Mouse (Mus musculus) liver, embryonic 16.5 days (tissue): ENCODE measurements around the gene Syt12. TPM values are rescaled to one million over a fixed set of nuclear protein-coding genes. Genes with fewer than 3 reads are reported as not detected.

Experiments used
- ATAC-seq: fragments of 200-750 bp; cut with Nextera tagmentation; 2 replicates; pipeline ENCODE4 v1.8.0; 2017; ENCODE audit warnings: low read depth, mild to moderate bottlenecking, moderate number of reproducible peaks, moderate library complexity
- H3K27ac ChIP-seq: fragments of 300-500 bp; sonication (generic); 2 replicates; pipeline ENCODE4 v1.5.1; 2014; ENCODE audit warnings: mild to moderate bottlenecking, low read length
- H3K27me3 ChIP-seq: fragments of 300-500 bp; sonication (generic); 2 replicates; pipeline ENCODE4 v1.6.1; 2014; ENCODE audit warnings: low read depth, low read length, mixed read lengths; ENCODE audit not compliant: control insufficient read depth, insufficient read depth
- H3K36me3 ChIP-seq: fragments of 300-500 bp; sonication (generic); 2 replicates; pipeline ENCODE4 v1.6.1; 2014; ENCODE audit warnings: mild to moderate bottlenecking; ENCODE audit not compliant: control insufficient read depth, insufficient read depth
- H3K4me1 ChIP-seq: fragments of 300-500 bp; sonication (generic); 2 replicates; pipeline ENCODE4 v1.6.1; 2014; ENCODE audit warnings: low read depth, low read length, mixed read lengths; ENCODE audit not compliant: control insufficient read depth
- H3K4me2 ChIP-seq: fragments of 300-500 bp; sonication (generic); 2 replicates; pipeline ENCODE4 v1.6.1; 2014; ENCODE audit warnings: low read depth, low read length, mixed read lengths
- H3K4me3 ChIP-seq: fragments of 300-500 bp; sonication (generic); 2 replicates; pipeline ENCODE4 v1.5.1; 2014; ENCODE audit warnings: low read depth, mild to moderate bottlenecking, low read length
- H3K9ac ChIP-seq: fragments of 300-500 bp; sonication (generic); 2 replicates; pipeline ENCODE4 v1.6.1; 2014; ENCODE audit warnings: low read depth, low read length
- H3K9me3 ChIP-seq: fragments of 300-500 bp; sonication (generic); replicated peaks from 2 replicates; pipeline ENCODE4 v1.6.1; 2016; ENCODE audit warnings: low read length; ENCODE audit not compliant: control insufficient read depth
- WGBS: fragments of 180-500 bp; shearing (Covaris S2); extraction: QIAGEN DNeasy Blood & Tissue Kit; methylation state at CpG from one replicate; pipeline ENCODE4 v1.1.7; 2014; ENCODE audit not compliant: insufficient replicate concordance; 5-methylcytosine and 5-hydroxymethylcytosine counted together
- polyA plus RNA-seq: library from polyadenylated mRNA; unstranded; fragments of >200 nt; fragmentation: Nextera tagmentation; extraction: Ambion mirVana; gene quantifications from 2 replicates; pipeline ENCODE4 v1.2.1, GENCODE M21; 2015

The Syt12 gene
- polyA plus RNA-seq, 1 experiment from 2014 or later = 0.32 TPM

- H3K27ac ChIP-seq = peak within 1 kb of the TSS; percentile 51
- no peaks in the 10 kb centered on the region for H3K36me3 ChIP-seq
- WGBS = under 1% methylated on average over 81 of the region's 82 CpGs
- H3K4me1 ChIP-seq = peaks cover 16% of the 10 kb centered on the region
- H3K9ac ChIP-seq = peak within 1 kb of the TSS; percentile 85
- no peaks in the 10 kb centered on the region; the same call in 1 of the 2 replicates for H3K27me3 ChIP-seq
- peak within 1 kb of the TSS; percentile 91 for H3K4me3 ChIP-seq
- peak within 1 kb of the TSS; percentile 98 for H3K4me2 ChIP-seq
- H3K9me3 ChIP-seq = no peaks in the 10 kb centered on the region
- ATAC-seq = peak; percentile 97
Observed at GRCm38 (mm10) chr19:4509986-4510963, 33.0 kb upstream of the Syt12 start, which contains the start of gene Pcx. TSS of gene Pcx (plus strand) at chr19:4510472.

- WGBS = 54% methylated on average over 3 of the region's 3 CpGs
- Histone ChIP-seq H3K27me3 (no peaks in the 10 kb centered on the region; the same call in 1 of the 2 replicates), H3K36me3 (no peaks in the 10 kb centered on the region), H3K4me2 (no peak overlapping the region), H3K27ac (peak overlapping the region; percentile 51), H3K4me3 (no peak overlapping the region), H3K9ac (no peak overlapping the region), H3K4me1 (peaks cover 16% of the 10 kb centered on the region), H3K9me3 (no peaks in the 10 kb centered on the region)
- ATAC-seq = no peak
Observed at GRCm38 (mm10) chr19:4507746-4508145, 30.5 kb upstream of the Syt12 start.

GRCm38 (mm10) chr19:4504830-4505229 lies 27.6 kb upstream of the Syt12 start:
- Histone ChIP-seq H3K9me3 (no peaks in the 10 kb centered on the region), H3K36me3 (no peaks in the 10 kb centered on the region), H3K9ac (no peak overlapping the region), H3K27ac (no peak overlapping the region), H3K4me1 (peaks cover 6% of the 10 kb centered on the region), H3K4me2 (no peak overlapping the region), H3K27me3 (no peaks in the 10 kb centered on the region), H3K4me3 (no peak overlapping the region)
- ATAC-seq = no peak
- WGBS = 78% methylated on average over 1 of the region's 1 CpGs

GRCm38 (mm10) chr19:4502701-4503100 lies 25.5 kb upstream of the Syt12 start:
- no peaks in the 10 kb centered on the region for H3K36me3 ChIP-seq
- no peak overlapping the region for H3K9ac ChIP-seq
- no peaks in the 10 kb centered on the region for H3K9me3 ChIP-seq
- H3K27me3 ChIP-seq = no peaks in the 10 kb centered on the region
- no peak for ATAC-seq
- 56% methylated on average over 2 of the region's 2 CpGs for WGBS
- H3K4me1 ChIP-seq = peaks cover 6% of the 10 kb centered on the region
- H3K4me3 ChIP-seq = no peak overlapping the region
- H3K4me2 ChIP-seq = no peak overlapping the region
- no peak overlapping the region for H3K27ac ChIP-seq

- H3K4me2 ChIP-seq = no peak within 1 kb of the TSS
- H3K4me3 ChIP-seq = no peak within 1 kb of the TSS
- H3K27ac ChIP-seq = no peak within 1 kb of the TSS
- no peak within 1 kb of the TSS; the same call in 1 of the 2 replicates for H3K9ac ChIP-seq
- no peaks in the 10 kb centered on the region for H3K36me3 ChIP-seq
- WGBS = 60% methylated on average over 16 of the region's 16 CpGs
- H3K9me3 ChIP-seq = no peaks in the 10 kb centered on the region
- peaks cover 14% of the 10 kb centered on the region for H3K4me1 ChIP-seq
- peak; percentile 38; the same call in 1 of the 2 replicates for ATAC-seq
- H3K27me3 ChIP-seq = no peaks in the 10 kb centered on the region
Observed at GRCm38 (mm10) chr19:4498062-4498933, 21.1 kb upstream of the Syt12 start, which contains the start of gene 2010003K11Rik. TSS of gene 2010003K11Rik (minus strand) at chr19:4498583.

- Histone ChIP-seq H3K9me3 (no peaks in the 10 kb centered on the region), H3K36me3 (no peaks in the 10 kb centered on the region), H3K4me1 (peaks cover 14% of the 10 kb centered on the region), H3K9ac (peak overlapping the region; percentile 1; the same call in 1 of the 2 replicates), H3K27me3 (no peaks in the 10 kb centered on the region), H3K4me2 (no peak overlapping the region), H3K27ac (peak overlapping the region; percentile 30; the same call in 1 of the 2 replicates), H3K4me3 (no peak overlapping the region)
- WGBS = 8% methylated on average over 4 of the region's 4 CpGs
- ATAC-seq = peak; percentile 54
Observed at GRCm38 (mm10) chr19:4497263-4497973, 20.2 kb upstream of the Syt12 start.

- WGBS = 72% methylated on average over 3 of the region's 3 CpGs
- peak overlapping the region; percentile 1; the same call in 1 of the 2 replicates for H3K9ac ChIP-seq
- H3K27ac ChIP-seq = peak overlapping the region; percentile 30; the same call in 1 of the 2 replicates
- no peaks in the 10 kb centered on the region for H3K36me3 ChIP-seq
- H3K4me3 ChIP-seq = no peak overlapping the region
- peak; percentile 36; the same call in 1 of the 2 replicates for ATAC-seq
- H3K9me3 ChIP-seq = no peaks in the 10 kb centered on the region
- H3K4me1 ChIP-seq = peaks cover 14% of the 10 kb centered on the region
- no peaks in the 10 kb centered on the region for H3K27me3 ChIP-seq
- H3K4me2 ChIP-seq = no peak overlapping the region
Observed at GRCm38 (mm10) chr19:4496535-4497262, 19.5 kb upstream of the Syt12 start.

GRCm38 (mm10) chr19:4495814-4496213 lies 18.6 kb upstream of the Syt12 start:
- H3K9me3 ChIP-seq = no peaks in the 10 kb centered on the region
- H3K27me3 ChIP-seq = no peaks in the 10 kb centered on the region
- no peaks in the 10 kb centered on the region for H3K36me3 ChIP-seq
- no peak overlapping the region for H3K4me2 ChIP-seq
- no peak overlapping the region for H3K27ac ChIP-seq
- no peak overlapping the region for H3K9ac ChIP-seq
- H3K4me3 ChIP-seq = no peak overlapping the region
- H3K4me1 ChIP-seq = peaks cover 14% of the 10 kb centered on the region
- ATAC-seq = no peak
- 69% methylated on average over 5 of the region's 5 CpGs for WGBS
